Mouse (Mus musculus) limb, embryonic 11.5 days (tissue): ENCODE results near the gene Rnasel. TPM values are rescaled to one million over a fixed set of nuclear protein-coding genes. Genes with fewer than 3 reads are reported as not detected.

Experiments used
- ATAC-seq: fragments of 200-750 bp; cut with Nextera tagmentation; 2 replicates; pipeline ENCODE4 v1.8.0; 2017; ENCODE audit warnings: low read depth; ENCODE audit not compliant: insufficient number of reproducible peaks, low FRiP score, low TSS enrichment
- DNase-seq: peaks from one replicate; pipeline ENCODE4 v3.0.0-alpha.2; 2015; ENCODE audit warnings: low spot score
- H3K27ac ChIP-seq: fragments of 300-500 bp; sonication (generic); replicated peaks from 2 replicates; pipeline ENCODE4 v1.5.1; 2014; ENCODE audit warnings: low read depth, mild to moderate bottlenecking, low read length
- H3K27me3 ChIP-seq: fragments of 300-500 bp; sonication (generic); 2 replicates; pipeline ENCODE4 v1.6.1; 2014; ENCODE audit warnings: mild to moderate bottlenecking, low read length, mixed read lengths; ENCODE audit not compliant: control insufficient read depth, insufficient read depth
- H3K36me3 ChIP-seq: fragments of 300-500 bp; sonication (generic); 2 replicates; pipeline ENCODE4 v1.6.1; 2014; ENCODE audit warnings: mild to moderate bottlenecking, low read length, moderate library complexity, mixed read lengths; ENCODE audit not compliant: control insufficient read depth, insufficient read depth
- H3K4me1 ChIP-seq: fragments of 300-500 bp; sonication (generic); 2 replicates; pipeline ENCODE4 v1.6.1; 2014; ENCODE audit warnings: low read length, mixed read lengths; ENCODE audit not compliant: control insufficient read depth, insufficient read depth
- H3K4me2 ChIP-seq: fragments of 300-500 bp; sonication (generic); 2 replicates; pipeline ENCODE4 v1.6.1; 2014; ENCODE audit warnings: low read depth, mild to moderate bottlenecking, moderate library complexity; ENCODE audit not compliant: severe bottlenecking
- H3K4me3 ChIP-seq: fragments of 300-500 bp; sonication (generic); 2 replicates; pipeline ENCODE4 v1.5.1; 2014; ENCODE audit warnings: low read depth, low read length
- H3K9ac ChIP-seq: fragments of 300-500 bp; sonication (generic); 2 replicates; pipeline ENCODE4 v1.6.1; 2014; ENCODE audit warnings: mild to moderate bottlenecking, low read length
- H3K9me3 ChIP-seq: fragments of 300-500 bp; sonication (generic); 2 replicates; pipeline ENCODE4 v1.6.1; 2016; ENCODE audit warnings: low read length; ENCODE audit not compliant: control insufficient read depth
- WGBS: fragments of 180-500 bp; shearing (Covaris S2); extraction: QIAGEN DNeasy Blood & Tissue Kit; methylation state at CpG from one replicate; pipeline ENCODE4 v1.1.7; 2014; 5-methylcytosine and 5-hydroxymethylcytosine counted together
- polyA plus RNA-seq: library from polyadenylated mRNA; unstranded; fragments of >200 nt; fragmentation: Nextera tagmentation; extraction: Ambion mirVana; gene quantifications from 2 replicates; pipeline ENCODE4 v1.2.1, GENCODE M21; 2014

Gene Rnasel
- polyA plus RNA-seq = 9.1 and 10.2 TPM in 2 replicates

DNA sequence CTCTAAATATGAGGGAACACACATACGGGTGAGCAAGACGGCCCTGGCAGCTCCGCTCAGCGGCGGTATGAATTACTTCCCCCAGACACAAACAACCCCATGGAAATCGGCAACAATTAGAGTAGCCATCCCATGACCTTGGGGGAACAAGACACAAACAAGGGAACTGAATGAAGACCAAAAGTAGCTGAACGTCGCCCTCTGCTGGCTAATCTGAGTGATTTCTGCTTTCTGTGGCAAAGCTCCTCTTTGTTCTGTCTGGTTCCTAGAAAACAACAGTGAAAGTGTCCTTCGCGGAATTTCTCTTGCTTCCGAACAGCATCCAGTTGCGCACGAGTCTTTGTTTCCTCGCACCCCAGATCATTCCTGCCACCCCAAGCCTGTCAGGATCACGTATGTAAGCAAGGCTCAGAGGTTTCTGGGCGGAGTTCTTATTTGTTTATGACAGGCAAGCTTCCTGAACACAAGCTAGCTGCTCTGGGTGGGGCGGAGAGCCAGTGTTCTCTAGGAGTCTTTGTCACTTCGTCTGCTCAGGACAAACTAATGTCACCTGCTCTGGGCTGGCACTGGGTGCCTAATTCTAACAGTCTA lies at the start of gene Rnasel:
Rnasel (plus strand) TSS at position 216 of the 591 bp plus-strand sequence.
- H3K27ac ChIP-seq = no peak within 1 kb of the TSS
- peak within 1 kb of the TSS; percentile 84 for H3K9ac ChIP-seq
- peak within 1 kb of the TSS; percentile 59 for H3K4me2 ChIP-seq
- 8% methylated on average over 18 of the region's 18 CpGs for WGBS
- no peaks in the 10 kb centered on the region for H3K27me3 ChIP-seq
- peak within 1 kb of the TSS; percentile 27 for H3K4me3 ChIP-seq
- ATAC-seq (peak; percentile 67; the same call in 1 of the 2 replicates), DNase-seq (peak; percentile 86)
- no peaks in the 10 kb centered on the region for H3K36me3 ChIP-seq
- H3K4me1 ChIP-seq = 0 out of 2 replicates have a peak, but pooled peaks cover 3% of the 10 kb centered on the region
- no peaks in the 10 kb centered on the region for H3K9me3 ChIP-seq

DNA sequence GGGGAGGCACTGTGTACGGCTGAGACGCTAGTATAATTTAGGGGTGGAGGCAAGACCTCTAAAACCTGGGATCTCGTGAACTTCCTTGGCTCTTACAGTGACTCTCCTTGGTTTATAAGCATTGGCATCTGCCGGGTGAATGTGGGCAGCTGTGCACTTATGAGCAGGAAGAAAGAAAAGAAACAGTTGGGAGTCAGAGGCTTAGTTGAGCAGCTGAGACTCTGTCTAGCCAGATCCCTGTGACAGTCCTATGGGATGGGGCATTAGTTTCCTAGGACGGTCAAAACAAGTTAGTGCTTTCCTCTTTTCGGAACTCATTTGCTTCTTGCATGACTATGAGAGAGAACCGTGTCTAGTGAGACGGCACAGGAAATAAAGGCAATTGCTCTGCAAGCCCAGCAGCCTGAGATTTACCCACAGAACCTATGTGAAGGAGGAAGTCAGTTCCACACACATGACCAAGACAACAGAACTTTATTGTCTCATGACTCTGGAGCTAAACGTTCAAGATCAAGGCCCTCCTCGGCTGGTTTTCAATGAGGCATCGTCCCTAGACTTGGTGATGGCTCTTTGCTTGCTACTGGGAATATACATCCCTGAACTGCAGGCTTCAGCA lies 48.7 kb upstream of the Rnasel start:
- Histone ChIP-seq H3K9me3 (no peaks in the 10 kb centered on the region), H3K9ac (no peak overlapping the region), H3K27me3 (no peaks in the 10 kb centered on the region), H3K27ac (no peak overlapping the region), H3K4me1 (peaks cover 26% of the 10 kb centered on the region), H3K36me3 (no peaks in the 10 kb centered on the region), H3K4me3 (no peak overlapping the region), H3K4me2 (no peak overlapping the region)
- WGBS = 84% methylated on average over 11 of the region's 11 CpGs
- DNase-seq (no peak), ATAC-seq (no peak)

DNA sequence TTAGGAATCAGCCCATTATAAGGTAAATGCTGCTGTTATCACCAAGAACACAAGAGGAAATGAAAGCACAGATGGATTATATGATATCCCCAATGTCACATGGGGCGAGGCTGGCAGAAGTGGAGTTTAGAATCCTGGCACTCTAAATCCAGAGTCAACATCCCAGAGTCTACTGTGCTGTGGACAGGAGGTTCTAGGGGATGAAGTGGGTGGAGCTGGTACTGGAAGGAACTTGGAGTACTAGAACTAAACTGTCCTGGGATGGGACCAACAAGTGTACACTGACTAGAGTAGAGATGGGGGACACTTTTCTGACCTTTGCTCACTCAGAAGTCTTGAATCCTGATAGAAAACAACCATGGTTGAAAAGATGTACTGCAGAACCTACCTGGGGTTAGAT lies 47.8 kb upstream of the Rnasel start:
- no peak overlapping the region for H3K4me3 ChIP-seq
- peaks cover 26% of the 10 kb centered on the region for H3K4me1 ChIP-seq
- no peaks in the 10 kb centered on the region for H3K36me3 ChIP-seq
- H3K9me3 ChIP-seq = no peaks in the 10 kb centered on the region
- no peak overlapping the region for H3K9ac ChIP-seq
- H3K27me3 ChIP-seq = no peaks in the 10 kb centered on the region
- DNase-seq = no peak
- no peak overlapping the region for H3K27ac ChIP-seq
- WGBS = 95% methylated on average over 1 of the region's 1 CpGs
- no peak overlapping the region for H3K4me2 ChIP-seq
- ATAC-seq = no peak

DNA sequence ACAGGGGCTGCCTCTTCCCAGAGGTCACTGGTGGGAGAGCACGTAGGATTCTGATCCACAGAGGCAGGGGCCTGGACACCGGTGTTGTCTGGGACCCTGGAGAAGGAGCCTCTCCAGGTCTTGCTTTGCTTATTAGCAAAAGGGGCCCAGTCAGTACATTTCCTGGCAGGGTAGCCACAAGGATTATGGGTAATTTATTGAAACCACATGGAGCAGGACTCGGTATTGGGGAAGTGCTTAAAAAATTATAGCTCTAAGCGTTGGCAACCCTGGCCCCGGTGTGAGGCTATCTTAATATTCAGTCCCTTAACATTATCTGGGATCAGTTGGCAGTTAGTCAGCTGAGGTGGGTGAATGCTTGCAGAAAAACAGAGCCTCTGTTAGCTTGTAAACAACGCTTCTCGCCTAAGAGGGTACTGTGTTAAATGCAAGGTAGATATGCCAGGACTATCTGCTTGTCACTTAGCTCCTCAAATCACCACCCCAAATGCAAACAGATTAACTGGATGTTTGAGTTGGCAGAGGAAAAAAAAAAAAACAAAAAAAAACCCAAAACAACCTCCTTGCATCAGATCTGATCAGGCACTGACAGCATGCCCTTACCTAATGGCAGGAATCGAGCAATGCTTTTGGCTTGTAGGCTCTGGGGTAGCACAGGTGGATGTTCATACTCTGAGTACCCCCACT lies 46.9 kb upstream of the Rnasel start:
- ATAC-seq (no peak; the same call in 1 of the 2 replicates), DNase-seq (peak; percentile 39)
- 37% methylated on average over 8 of the region's 8 CpGs for WGBS
- Histone ChIP-seq H3K36me3 (no peaks in the 10 kb centered on the region), H3K4me2 (no peak overlapping the region), H3K4me3 (no peak overlapping the region), H3K27me3 (no peaks in the 10 kb centered on the region), H3K9ac (no peak overlapping the region), H3K27ac (no peak overlapping the region; the same call in 1 of the 2 replicates), H3K9me3 (no peaks in the 10 kb centered on the region), H3K4me1 (peaks cover 26% of the 10 kb centered on the region)

DNA sequence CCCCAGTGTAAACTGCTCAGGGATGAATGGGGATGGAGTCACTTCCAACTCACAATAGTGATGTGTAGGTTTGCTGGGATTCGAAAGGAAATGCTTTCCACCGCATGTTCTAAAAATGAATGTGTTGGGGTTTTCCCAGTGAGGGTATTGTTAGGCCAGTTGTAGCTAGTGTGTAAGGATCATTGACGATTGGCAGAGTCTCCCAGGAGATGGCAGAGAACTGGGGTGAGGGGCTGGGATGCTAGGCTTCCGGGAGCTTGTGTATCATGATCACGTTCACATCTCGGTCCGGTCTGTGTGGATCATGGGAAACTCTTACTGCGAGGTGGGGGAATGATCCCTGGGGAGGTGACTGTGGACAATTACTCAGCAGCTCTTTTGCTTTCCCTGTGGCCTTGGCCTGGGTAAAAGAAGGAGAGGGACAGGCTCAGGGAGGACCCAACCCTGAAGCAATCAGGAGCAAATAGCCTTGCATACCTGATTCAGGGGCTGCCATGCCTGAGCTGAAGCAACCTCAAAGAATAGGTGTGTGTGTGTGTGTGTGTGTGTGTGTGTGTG lies 46.3 kb upstream of the Rnasel start:
- peaks cover 26% of the 10 kb centered on the region for H3K4me1 ChIP-seq
- no peak overlapping the region for H3K4me2 ChIP-seq
- ATAC-seq = peak; percentile 2; the same call in 1 of the 2 replicates
- DNase-seq = no peak
- H3K4me3 ChIP-seq = no peak overlapping the region
- H3K27ac ChIP-seq = peak overlapping the region; percentile 66
- 70% methylated on average over 8 of the region's 8 CpGs for WGBS
- H3K9ac ChIP-seq = no peak overlapping the region
- no peaks in the 10 kb centered on the region for H3K36me3 ChIP-seq
- H3K27me3 ChIP-seq = no peaks in the 10 kb centered on the region
- no peaks in the 10 kb centered on the region for H3K9me3 ChIP-seq

DNA sequence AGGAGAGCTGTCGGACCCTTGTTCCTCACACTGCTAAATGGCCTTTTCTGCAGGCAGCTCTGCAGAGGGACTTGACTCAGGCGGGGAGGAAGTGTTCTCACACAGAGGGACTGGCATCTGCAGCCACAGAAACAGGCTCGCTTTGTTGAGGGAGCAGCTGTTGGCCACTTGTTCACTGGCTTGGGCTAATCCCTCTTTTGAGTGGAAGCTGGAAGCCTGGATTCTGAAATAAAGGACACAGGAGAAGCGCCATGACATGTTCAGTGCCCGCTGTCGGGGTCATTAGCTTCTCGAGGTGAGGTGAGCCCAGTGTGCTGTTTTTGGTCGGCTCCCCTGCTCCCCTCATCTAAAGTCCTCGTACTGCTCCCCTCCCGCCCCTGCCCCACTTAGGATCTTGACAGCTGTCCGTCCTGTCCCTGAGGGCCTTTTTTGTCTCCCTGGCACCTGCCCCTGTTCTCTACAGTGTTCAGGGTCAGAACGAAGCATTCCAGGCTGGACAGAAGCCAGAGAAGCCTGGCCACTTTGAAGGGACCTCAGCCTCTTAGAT lies 45.7 kb upstream of the Rnasel start:
- 8% methylated on average over 12 of the region's 12 CpGs for WGBS
- no peak overlapping the region for H3K4me3 ChIP-seq

GRCm38 (mm10) chr1:153704174-153704573 lies 45.1 kb upstream of the Rnasel start:
- H3K4me3 ChIP-seq = no peak overlapping the region
- H3K4me2 ChIP-seq = no peak overlapping the region
- peak overlapping the region; percentile 66; the same call in 1 of the 2 replicates for H3K27ac ChIP-seq
- no peaks in the 10 kb centered on the region for H3K9me3 ChIP-seq
- no peak for ATAC-seq
- H3K36me3 ChIP-seq = no peaks in the 10 kb centered on the region
- no peaks in the 10 kb centered on the region for H3K27me3 ChIP-seq
- H3K9ac ChIP-seq = no peak overlapping the region
- WGBS = 10% methylated on average over 7 of the region's 7 CpGs
- peaks cover 26% of the 10 kb centered on the region for H3K4me1 ChIP-seq
- DNase-seq = peak; percentile 44

More for the DNA sequence above, 45.7 kb upstream of the Rnasel start:
- ATAC-seq (peak; percentile 62; the same call in 1 of the 2 replicates), DNase-seq (peak; percentile 55)
- peak overlapping the region; percentile 66 for H3K27ac ChIP-seq
- H3K36me3 ChIP-seq = no peaks in the 10 kb centered on the region
- H3K4me1 ChIP-seq = peaks cover 26% of the 10 kb centered on the region
- no peaks in the 10 kb centered on the region for H3K9me3 ChIP-seq
- no peaks in the 10 kb centered on the region for H3K27me3 ChIP-seq
- no peak overlapping the region for H3K9ac ChIP-seq
- 0 out of 2 replicates have a peak overlapping the region, but pooled peaks have one; percentile 2 for H3K4me2 ChIP-seq

DNA sequence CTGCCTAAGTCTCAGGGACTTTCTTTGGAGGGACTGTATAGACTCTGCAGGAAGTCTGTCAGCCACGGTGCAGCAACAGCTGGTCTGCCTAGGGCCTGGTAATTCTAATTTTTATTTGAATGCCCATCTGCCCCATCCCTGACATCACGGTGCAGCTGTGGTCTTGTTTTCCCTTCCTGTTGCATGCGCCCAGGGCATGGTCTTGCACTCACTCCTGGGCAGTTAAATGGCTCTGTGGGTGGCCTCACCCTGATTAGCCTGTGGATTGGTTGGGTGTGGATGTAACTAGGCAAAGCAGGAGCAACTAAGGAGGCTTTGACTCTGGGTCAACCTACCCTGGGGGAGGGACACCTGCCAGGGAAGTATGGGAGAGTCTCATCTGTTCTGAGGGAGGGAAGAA lies 44.2 kb upstream of the Rnasel start:
- Histone ChIP-seq H3K4me1 (peaks cover 26% of the 10 kb centered on the region), H3K9me3 (no peaks in the 10 kb centered on the region), H3K27ac (no peak overlapping the region), H3K9ac (no peak overlapping the region), H3K36me3 (no peaks in the 10 kb centered on the region), H3K27me3 (no peaks in the 10 kb centered on the region), H3K4me3 (no peak overlapping the region), H3K4me2 (no peak overlapping the region)
- ATAC-seq (no peak), DNase-seq (peak; percentile 42)
- WGBS = 15% methylated on average over 3 of the region's 3 CpGs
